Mouse (Mus musculus) neutrophil, adult 5-6 weeks (primary cell): ENCODE results near the gene Pars2. TPM values are rescaled to one million over a fixed set of nuclear protein-coding genes. Genes with fewer than 3 reads are reported as not detected.

Experiments used
- ATAC-seq: fragments of 151-379, 151-347 bp; 2 replicates; pipeline ENCODE4 v1.8.0; 2017; ENCODE audit warnings: mild to moderate bottlenecking, moderate TSS enrichment; ENCODE audit not compliant: insufficient number of reproducible peaks, poor library complexity, low FRiP score, severe bottlenecking; ENCODE audit errors: extremely low read depth
- total RNA-seq: library from RNA; stranded (forward); fragments of 200-1000 nt; gene quantifications from 2 replicates; pipeline ENCODE4 v1.2.3, GENCODE M21; 2017

Gene Pars2
- 3.6 and 5.9 TPM in 2 replicates for total RNA-seq

DNA sequence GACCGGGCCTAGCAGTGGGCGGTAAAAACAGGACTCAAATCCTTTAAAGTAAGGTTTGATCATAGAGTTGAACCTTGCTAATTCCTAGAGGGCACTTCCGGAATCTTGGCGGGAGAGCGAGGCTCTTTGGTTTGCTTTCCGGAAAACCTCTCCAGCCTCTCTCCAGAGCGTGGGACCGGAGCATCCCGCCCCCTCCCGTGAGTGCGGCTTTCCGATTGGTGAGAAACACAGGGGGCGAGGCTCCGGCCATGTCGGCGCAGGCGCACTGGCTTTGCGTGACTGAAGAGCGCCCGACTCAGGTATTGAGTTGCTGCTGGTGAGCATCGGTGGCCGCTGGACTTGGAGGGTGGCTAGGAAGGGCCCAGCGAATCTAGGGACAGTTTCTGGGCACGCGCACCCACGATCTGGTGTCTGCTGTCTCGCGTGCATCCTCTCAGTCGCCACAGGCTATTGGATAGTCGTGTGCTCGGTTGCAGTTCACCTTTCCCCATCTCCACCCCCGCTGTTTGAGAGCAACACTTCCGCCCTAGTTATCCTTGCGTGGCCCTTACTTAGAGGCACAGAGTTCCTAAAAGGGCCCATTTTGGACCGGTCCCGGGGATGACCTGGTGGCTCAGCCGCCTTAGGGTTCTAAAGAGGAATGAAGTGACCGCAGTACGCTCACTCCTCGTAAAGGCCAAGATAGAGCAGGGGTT lies at the start of gene Pars2:
TSS of gene Pars2 (plus strand) at position 237 of the 695 bp plus-strand sequence.
- ATAC-seq: peak; percentile 92

DNA sequence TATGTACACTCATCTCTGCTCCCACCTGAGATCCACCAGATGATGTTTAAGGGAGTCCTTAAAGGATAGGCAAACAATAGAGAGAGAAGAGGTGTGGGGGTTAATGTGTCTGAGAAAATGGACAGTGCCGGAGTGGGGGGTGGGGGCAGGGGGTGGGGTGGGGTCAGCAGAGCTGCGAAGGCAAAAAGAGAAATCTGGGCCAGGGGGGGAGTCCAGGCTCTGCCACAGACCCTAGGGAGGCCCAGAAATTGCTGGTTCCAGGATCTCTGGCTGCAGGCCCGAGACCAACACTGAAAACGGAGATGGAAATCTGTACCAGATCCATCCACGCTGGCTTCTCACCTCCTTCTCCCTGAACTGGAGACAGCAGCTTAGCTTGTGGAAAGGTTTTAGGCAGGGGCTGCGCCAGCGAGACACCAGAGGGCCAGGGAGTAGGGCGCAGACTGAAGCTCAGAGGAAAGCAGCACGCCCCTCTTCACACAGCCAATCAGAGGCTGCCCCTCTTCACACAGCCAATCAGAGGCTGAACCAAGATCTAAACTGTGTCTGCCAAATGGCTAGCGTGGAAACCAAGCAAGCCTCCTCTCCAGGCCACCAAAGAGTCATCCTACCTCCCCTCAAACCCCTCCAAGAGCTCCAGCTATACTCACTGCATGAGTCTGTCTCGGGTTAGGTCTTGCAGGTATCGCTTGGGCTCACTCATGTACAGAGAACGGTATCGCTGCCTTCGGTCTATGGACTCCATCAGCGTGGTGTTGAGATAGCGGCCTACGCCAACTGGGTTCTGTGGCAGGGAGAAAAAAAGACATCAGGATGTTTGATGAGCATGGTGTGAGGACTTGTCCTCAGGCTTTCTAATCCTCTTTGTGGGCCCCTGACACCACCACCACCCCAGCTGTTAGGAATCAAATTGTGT lies 44.0 kb upstream of the Pars2 start:
- no peak for ATAC-seq

DNA sequence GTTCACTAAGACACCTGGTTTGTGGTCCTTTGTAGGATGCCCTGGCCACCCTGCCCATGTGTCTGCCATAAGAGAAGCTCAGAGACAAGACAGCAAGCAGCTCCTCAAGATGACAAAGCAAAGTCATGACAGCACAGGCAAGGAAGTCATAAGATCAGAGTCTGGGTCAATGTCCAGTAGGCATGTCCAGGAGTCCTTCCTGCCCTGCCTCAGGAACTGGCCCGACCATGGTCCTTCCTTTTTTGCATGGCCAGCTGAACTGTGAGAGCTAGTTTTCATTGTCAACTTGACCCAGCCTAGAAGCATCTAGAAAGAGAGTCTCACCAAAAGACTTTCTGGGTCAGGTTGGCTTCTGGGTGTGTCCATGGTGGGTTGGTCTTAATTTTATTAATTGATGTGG lies 43.0 kb upstream of the Pars2 start:
- no peak for ATAC-seq

DNA sequence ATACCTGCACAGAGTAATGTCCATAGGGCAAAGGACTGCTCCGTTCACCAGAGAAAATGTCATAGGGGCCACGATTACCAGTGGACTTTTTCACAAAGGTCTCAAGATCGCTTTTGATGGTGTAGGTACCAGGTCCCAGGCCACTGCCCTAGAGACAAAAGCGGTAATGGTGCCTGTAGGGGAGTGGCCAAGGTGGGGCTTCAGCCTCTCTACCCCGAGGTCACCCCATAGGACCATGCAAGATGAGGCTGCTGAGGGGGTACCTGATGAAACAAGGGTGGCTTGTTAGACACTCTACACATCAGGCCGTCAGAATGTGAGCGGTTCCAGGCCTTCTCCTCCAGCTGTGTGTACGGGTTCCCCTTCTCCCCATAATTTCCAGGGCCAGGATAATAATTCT lies 37.8 kb upstream of the Pars2 start:
- ATAC-seq: no peak

DNA sequence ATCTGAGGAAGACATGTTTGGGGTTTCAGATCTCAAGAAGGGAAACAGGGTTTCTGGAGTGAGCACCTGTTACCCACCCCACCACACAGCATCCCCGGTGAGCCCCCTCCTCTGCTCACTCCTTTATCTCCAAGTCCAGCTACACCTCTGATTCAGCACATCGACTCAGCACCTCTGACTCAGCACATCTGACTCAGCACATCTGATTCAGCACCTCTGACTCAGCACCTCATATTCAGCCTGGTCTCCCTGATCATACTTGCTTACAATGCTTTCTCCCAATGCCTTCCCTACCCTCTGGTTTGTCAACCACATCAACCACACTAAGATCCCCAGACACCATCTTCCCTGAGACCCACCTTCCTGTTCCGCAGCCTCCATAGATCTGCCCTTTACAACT lies 37.3 kb upstream of the Pars2 start:
- no peak for ATAC-seq

DNA sequence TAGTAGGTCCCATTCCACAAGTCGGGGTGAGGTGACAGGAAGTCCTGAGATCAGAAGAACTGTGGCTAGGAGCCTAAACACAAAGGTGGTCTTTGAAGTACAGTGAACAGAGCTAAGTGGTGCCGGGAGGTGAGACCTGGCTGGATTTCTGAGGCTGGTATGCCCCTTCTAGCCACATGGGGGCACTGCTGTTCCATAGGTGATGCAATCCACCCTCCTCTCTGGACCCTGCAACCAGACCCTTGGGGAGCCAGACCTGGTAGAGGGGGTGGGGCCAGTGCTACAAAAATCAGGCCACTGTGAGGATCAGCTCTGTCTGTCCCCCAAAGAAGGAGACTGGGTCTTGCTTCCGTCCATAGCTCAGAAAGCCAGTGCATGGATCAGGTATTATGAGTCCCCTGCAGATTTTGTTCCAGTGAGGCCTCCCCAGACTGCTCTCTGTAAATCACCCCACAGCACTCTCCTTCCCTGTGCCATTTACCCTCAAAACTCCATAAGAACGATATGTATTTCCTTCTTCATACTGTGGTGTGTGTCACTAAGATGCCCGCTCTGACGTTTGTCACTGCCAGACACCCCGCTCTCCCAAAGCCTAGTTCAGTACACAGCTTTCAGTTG lies 36.6 kb upstream of the Pars2 start:
- peak; percentile 45; the same call in 1 of the 2 replicates for ATAC-seq

DNA sequence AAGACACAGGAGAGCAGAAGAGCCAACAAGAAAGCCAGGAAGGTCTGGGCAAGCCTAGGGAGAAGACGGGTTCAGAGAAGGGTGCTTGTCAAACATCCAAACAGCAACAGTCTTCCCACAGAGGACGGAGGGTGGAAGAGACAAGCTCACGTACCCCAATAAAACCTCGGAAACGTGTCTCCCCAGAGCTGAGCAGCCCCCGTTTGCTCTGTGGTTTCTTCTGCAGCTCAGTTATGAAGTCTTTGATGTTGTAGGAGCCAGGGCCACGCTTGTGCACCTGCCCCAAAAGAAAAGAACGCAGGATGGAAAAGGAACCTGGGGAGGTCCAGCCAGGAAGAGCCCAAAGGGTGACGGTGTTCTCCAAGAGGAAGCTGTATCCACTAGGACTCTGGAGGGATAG lies 36.0 kb upstream of the Pars2 start:
- ATAC-seq: no peak

DNA sequence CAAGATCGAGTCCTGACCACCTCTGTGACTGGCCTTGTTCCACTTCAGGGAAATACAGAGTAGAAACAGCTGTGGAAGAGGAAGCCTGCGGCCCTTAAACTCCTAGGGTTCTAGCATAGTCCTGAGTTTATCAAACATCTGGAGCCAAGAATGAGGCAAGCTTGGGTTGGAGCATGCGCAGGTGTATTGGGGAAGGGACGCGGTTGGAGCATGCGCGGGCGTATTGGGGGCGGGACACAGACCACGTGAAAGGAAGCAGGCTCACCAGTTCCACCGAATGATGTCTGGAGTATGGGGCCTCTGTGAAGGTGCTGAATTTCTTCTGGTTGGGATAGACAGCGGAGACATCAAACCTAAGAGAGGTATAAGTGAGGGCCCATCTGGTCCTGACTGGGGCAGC lies 35.2 kb upstream of the Pars2 start:
- ATAC-seq: no peak

DNA sequence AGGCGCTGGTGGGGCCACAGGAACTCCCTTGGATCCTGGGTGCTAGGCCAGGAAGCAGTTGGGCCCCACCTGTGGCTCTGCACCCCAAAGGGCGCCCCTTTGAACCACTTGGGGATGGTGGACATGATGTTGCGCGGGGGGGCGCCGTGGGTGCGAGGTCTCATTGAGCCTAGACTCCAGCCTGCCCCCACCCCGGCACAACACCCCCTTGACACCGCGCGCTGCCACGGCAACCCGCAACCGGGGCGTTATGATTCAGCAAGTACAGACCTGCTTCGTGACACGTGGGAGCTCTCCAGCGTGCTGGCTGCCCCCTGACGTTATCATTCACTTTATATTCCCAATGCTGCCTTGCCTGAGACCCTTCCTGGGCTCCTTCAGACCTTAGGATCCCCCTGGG lies 33.8 kb upstream of the Pars2 start, which contains the start of gene Lexm:
TSS of gene Lexm (minus strand) at position 186 of the 400 bp plus-strand sequence.
- ATAC-seq: no peak

DNA sequence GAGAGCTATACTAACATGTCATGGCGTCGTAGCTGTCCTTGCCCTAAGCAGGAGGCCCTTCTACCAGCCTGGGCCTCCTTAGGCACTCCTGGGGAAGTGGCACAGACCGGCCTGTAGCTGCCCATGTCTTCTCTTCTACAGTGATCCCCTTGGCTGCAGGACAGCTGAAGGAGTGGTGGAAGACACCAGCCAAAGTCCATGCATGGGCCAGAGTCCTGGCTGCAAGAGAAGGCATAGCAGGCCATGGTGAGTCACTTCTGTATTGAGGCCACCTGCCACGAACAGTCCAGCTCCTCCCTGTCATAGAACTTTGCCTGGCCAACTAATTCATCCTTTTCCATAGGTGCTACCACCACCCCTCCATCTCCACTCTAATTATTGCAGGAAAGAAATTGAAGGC lies 32.0 kb upstream of the Pars2 start:
- no peak for ATAC-seq

DNA sequence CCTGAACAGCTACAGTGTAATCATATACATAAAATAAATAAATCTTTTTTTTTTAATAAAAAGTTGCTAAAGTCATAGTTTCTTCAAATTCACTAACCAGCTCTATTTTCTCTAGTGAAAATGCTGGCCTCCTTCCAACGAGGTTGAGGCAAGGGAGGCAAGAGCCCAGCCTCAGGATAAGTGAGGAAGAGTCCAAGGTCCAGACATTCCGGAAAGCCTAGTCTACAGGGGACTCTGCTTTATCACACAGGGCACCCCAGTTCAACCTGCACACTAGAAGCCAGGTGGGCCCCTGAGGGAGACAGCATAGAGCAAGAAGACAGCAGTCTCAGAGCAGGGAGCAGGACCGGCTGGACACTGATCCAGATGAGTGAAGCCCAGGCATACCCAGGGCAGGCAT lies 29.4 kb upstream of the Pars2 start:
- ATAC-seq: no peak

DNA sequence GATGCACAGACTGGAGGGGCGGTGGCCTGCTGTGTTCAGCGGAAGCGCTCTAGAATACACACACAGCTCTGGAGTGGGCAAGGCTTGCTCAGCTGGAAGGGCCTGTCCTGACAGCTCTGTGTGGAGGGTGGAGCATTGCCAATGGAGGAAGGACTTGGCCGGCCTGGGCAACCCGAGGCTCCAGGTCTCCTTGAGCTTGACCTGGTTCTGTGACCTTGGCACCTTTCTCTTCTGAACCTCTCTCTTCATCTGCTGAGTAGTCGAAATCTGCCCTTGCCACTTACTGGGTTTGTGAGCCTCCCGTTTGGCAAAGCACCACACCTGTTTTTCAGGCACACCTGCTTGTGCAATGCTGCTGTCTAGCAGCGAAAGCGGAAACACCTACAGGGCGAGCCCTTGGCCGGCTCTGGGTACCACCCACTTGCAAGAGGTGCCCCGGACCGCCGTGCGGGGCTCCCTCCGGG lies 28.8 kb upstream of the Pars2 start, which contains the start of gene Ttc22:
TSS of gene Ttc22 (plus strand) at position 403 of the 464 bp plus-strand sequence.
- ATAC-seq: no peak

DNA sequence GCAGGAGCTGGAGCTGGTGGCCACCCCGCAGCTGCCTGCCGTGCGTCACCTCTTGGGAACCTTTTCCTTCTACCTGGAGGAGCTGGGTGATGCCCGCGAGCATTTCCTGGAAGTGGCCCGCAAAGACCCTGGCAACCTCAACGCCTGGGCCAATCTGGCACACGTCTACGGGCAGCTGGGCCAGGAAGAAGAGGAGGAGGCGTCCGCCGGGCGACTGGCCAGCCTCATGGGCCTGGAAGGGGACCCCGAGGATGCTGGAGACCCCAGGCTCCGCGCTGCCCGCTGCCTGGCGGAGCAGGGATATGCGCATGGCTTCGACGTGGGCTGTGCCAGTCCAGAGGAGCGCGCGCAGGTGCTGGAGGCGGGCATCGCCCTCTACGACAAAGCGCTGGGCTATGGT lies 28.2 kb upstream of the Pars2 start:
- no peak for ATAC-seq

DNA sequence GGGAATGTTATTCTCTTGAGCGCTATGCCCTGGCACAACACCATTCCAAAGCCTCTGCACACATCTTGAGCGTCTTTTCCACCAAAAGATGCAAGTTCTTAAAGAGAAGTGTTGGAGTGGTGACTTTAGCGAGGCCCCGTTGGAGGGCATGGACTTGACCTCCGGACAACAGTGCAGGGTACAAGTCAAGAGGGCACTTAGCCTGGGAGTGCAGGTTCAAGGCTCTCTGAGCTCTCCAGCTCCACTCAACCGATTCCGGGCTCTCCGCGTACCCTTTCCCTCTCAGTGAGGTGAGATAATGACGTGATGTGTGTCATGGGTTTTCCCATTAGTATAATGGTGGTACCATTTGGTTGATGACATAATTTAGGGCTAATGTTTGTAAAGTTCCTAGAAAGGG lies 26.6 kb upstream of the Pars2 start:
- ATAC-seq: no peak

DNA sequence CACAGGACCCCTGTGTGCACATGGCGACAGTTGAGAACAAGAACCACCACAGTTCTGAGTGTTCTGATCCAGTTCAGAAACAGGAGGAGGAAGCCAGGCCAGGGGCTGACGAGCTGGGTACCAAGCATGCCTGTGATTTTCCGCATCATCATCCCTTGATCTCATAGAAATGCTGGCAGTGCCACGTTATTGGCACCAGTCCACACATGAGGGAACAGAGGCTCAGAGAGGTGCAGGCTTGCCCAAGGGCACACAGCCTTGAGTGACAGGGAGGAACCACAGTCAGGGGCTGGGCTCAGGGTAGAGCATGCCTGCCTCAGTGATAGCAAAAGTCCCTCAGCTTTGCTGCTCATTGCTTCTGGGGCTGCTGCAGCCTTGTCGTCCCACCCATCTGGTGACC lies 23.1 kb upstream of the Pars2 start:
- ATAC-seq: no peak

DNA sequence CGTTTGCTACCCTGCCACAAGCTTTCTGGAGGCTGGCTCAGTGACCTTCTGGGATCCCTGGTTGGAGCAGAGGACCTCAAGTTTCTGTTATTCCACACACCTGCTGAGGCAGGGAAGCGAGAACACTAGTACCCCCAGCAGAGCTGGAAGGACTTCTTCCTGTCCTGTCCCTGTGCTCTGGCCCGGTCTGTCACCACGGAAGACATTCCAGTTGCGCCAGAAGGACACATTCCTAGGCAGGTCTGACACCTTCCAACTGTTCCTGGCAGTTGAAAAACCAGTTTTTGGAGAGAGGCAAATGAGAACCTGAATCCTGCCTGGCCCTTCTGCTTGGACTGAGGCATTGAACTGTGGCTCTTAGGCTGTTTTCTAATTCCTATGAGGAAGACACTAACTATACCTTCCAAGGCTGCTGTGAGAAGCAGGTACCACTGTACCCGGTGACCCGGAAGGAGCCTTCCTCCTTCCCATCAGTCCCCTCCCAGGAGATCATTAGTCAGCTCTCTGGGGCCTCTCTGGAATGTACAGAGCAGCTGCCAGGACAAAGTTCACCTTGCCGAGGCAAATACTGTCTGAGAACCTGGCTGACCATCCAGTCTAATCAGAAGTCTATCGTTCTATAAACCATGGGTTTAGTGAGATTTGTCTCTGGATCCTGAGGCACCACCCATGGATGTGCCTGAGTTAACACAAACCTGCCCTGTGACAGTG lies 22.1 kb upstream of the Pars2 start:
- no peak for ATAC-seq

DNA sequence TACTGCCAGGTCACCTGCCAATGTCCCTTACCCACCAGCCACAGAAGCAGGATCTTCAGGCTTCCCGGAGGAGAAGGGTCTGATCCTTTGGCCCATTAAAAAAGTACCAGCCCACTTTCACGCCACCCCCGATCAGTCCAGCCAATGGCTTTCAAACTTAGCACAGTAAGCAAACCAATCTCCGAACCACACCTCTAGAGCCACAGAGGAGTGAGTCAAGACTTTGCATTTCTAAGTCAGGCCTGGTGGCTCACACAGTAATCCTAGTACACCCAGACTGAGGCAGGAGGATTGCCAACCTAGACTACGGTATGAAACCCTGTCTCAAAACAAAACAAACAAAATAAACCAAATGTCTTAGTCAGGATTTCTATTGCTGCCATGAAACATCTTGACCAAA lies 21.5 kb upstream of the Pars2 start:
- no peak for ATAC-seq

DNA sequence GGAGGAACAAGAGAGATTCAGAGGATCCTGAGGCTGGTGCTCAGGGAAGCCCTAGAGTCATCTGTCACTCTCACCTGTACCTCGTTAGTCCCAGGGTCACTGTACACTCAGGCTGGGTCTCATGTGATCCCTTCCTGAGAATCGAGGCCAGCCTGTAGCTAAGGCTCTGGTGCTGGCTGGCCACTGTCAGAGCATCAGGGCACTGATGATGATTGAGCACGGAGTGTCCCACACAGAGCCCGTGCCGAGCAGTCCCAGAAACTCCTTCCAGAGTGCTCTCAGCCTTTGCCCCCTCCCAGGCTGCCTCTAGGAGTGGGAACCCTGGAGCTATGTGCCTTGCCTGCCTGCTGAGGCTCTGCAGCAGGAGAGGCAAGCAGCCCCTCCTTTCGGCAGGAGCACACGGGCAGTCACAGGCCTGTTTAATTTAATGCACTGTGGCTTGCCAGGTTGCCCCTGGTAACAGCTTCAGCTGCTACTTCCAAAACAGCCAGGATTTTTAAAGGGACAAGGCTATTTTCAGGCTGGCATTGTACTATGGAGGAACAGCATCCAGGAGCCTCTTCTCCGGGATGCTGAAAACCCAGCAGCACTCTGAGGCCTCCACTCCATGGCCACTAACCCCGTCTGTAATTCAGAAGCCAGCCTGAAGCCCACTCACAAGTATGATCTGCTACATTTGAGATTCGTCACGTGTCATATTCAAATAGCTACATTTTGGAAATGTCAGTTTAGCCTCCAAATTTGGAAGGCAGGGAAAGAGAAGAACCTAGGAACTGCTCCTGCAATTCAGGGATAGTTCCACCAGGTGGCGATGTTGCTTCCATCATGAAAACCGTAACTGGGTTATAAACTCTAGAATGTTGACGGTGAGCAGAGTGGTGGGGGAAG lies 20.3 kb upstream of the Pars2 start:
- ATAC-seq: no peak
